Mouse (Mus musculus) neural tube, embryonic 15.5 days (tissue): ENCODE measurements around the gene Cdnf. TPM values are rescaled to one million over a fixed set of nuclear protein-coding genes. Genes with fewer than 3 reads are reported as not detected.

Experiments
- ATAC-seq: fragments of 200-750 bp; cut with Nextera tagmentation; 2 replicates; pipeline ENCODE4 v1.8.0; 2017; ENCODE audit warnings: mild to moderate bottlenecking, moderate TSS enrichment, moderate library complexity; ENCODE audit not compliant: low FRiP score
- H3K27ac ChIP-seq: fragments of 300-500 bp; sonication (generic); replicated peaks from 2 replicates; pipeline ENCODE4 v1.5.1; 2015; ENCODE audit warnings: mild to moderate bottlenecking, inconsistent platforms
- H3K27me3 ChIP-seq: fragments of 300-500 bp; sonication (generic); replicated peaks from 2 replicates; pipeline ENCODE4 v1.6.1; 2015; ENCODE audit warnings: inconsistent platforms
- H3K36me3 ChIP-seq: fragments of 300-500 bp; sonication (generic); 2 replicates; pipeline ENCODE4 v1.6.1; 2015; ENCODE audit warnings: inconsistent platforms
- H3K4me1 ChIP-seq: fragments of 300-500 bp; sonication (generic); 2 replicates; pipeline ENCODE4 v1.6.1; 2015; ENCODE audit warnings: inconsistent platforms
- H3K4me2 ChIP-seq: fragments of 300-500 bp; sonication (generic); 2 replicates; pipeline ENCODE4 v1.6.1; 2015; ENCODE audit warnings: inconsistent platforms, mild to moderate bottlenecking, moderate library complexity
- H3K4me3 ChIP-seq: fragments of 300-500 bp; sonication (generic); replicated peaks from 2 replicates; pipeline ENCODE4 v1.5.1; 2015; ENCODE audit warnings: mild to moderate bottlenecking, inconsistent platforms
- H3K9ac ChIP-seq: fragments of 300-500 bp; sonication (generic); replicated peaks from 2 replicates; pipeline ENCODE4 v1.6.1; 2015; ENCODE audit warnings: mild to moderate bottlenecking, inconsistent platforms
- H3K9me3 ChIP-seq: fragments of 300-500 bp; sonication (generic); replicated peaks from 2 replicates; pipeline ENCODE4 v1.6.1; 2016; ENCODE audit warnings: inconsistent platforms
- WGBS: fragments of 180-500 bp; shearing (Covaris S2); methylation state at CpG from one replicate; pipeline ENCODE4 v1.1.7; 2015; ENCODE audit warnings: mixed read lengths; 5-methylcytosine and 5-hydroxymethylcytosine counted together
- polyA plus RNA-seq: library from polyadenylated mRNA; unstranded; fragments of >200 nt; fragmentation: Nextera tagmentation; extraction: Ambion mirVana; gene quantifications from 2 replicates; pipeline ENCODE4 v1.2.1, GENCODE M21; 2015

Cdnf gene
- polyA plus RNA-seq, 1 experiment from 2014 or later = 0.19 TPM

DNA sequence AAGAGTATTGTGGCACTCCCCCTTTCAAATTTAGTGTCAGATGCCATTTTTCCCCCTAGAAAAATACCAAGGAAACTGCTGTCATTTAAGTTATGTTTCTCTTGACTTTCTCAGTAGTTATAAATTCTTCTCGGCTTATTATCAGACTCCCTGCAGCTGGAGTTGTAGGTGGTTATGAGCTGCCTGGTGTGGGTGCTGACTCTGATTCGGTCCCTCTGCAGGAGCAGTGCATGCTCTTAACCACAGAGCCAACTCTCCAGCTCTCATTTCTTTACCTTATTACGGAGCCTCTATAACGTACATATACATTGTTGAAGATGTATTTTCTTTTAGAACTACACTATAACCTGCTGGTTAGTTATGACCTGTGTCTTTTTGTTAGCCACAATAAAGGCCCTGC, 9.7 kb downstream of the Cdnf start:
- Histone ChIP-seq H3K4me3 (no peak overlapping the region), H3K27ac (no peak overlapping the region), H3K9ac (no peak overlapping the region), H3K4me1 (no peaks in the 10 kb centered on the region), H3K4me2 (no peak overlapping the region), H3K9me3 (no peaks in the 10 kb centered on the region), H3K36me3 (no peaks in the 10 kb centered on the region), H3K27me3 (no peaks in the 10 kb centered on the region)
- no peak for ATAC-seq
- 86% methylated on average over 4 of the region's 4 CpGs for WGBS

DNA sequence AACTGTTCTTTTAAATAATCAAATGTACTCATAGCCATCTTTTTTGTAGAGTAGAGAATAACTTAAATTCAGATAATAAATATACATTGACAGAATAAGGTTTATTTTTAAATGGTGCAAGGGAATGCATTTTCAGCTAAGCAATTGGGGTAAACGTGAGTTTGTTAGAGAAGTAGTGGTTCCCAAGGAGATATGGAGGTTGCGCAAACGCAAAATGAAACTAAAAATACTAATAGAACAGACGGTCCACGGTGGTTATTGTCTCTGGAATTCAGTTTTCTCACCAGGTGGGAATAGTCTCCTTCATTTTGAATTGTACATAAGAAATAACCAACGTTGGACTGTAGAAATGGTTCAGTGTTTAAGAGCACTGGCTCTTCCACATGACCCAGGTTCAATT, 13.5 kb downstream of the Cdnf start:
- Histone ChIP-seq H3K36me3 (no peaks in the 10 kb centered on the region), H3K27me3 (no peaks in the 10 kb centered on the region), H3K4me1 (no peaks in the 10 kb centered on the region), H3K4me2 (no peak overlapping the region), H3K9ac (no peak overlapping the region), H3K27ac (no peak overlapping the region), H3K9me3 (no peaks in the 10 kb centered on the region), H3K4me3 (no peak overlapping the region)
- no peak for ATAC-seq
- 80% methylated on average over 6 of the region's 6 CpGs for WGBS

DNA sequence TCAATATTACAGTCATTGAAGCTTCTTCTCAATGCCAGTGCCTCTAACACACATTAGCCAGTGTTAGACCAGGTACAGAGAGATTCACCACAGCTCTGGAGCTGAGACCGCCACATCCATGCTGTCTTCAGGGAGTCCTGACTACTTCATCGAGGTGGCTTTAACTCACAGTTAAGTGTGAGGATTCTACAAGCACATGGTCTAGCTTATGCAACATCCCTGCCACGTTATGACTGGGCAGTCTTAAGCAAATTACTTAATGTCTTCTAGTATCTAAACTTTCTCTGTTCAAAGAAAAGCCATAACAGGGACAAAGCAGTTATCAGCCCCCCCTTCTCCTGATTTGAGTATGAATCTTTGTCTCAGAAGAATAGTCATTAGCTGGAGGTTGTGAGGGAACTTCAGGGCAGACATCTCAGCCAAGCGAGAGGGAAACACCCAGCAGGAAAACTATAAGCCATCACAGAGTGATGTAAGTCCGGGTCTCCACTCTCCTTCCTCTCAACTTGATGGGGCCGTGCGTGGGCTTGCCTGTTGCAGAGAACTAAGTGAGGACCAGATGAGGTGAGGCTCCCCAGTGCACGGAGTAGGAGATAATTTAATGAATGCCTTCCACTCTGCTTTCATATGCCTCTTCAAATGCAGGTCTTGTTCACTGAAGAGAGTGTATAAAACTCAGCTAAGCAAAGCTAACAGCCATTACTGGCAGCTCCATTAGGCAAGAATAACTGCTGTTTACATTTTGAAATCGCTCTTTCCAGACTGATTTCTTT, 28.7 kb downstream of the Cdnf start:
- H3K36me3 ChIP-seq = no peaks in the 10 kb centered on the region
- peaks cover 6% of the 10 kb centered on the region; the same call in 1 of the 2 replicates for H3K27me3 ChIP-seq
- H3K9me3 ChIP-seq = no peaks in the 10 kb centered on the region
- 56% methylated on average over 9 of the region's 9 CpGs for WGBS
- ATAC-seq = no peak
- H3K4me2 ChIP-seq = no peak overlapping the region
- H3K9ac ChIP-seq = no peak overlapping the region
- no peak overlapping the region for H3K27ac ChIP-seq
- H3K4me3 ChIP-seq = no peak overlapping the region
- peaks cover 6% of the 10 kb centered on the region; the same call in 1 of the 2 replicates for H3K4me1 ChIP-seq

DNA sequence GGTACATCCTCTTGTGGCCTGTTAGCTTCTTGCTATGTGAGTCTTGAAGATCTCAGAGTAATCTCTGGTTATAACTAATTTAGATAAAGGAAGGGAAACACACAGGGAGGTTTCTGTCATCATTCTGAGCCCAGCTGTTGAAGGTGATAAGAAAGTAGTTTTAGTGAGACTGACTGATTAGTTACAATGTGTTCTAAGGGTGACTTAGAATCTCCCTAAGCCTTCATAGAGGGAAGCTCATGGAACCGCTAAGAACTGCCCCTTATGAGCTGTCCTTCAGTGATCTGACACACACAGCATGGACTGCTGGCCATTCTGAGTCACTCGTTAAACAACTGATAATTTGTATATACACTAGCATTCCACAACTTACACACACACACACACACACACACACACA, 33.2 kb downstream of the Cdnf start:
- Histone ChIP-seq H3K9ac (no peak overlapping the region), H3K27me3 (peaks cover 6% of the 10 kb centered on the region; the same call in 1 of the 2 replicates), H3K36me3 (no peaks in the 10 kb centered on the region), H3K4me3 (no peak overlapping the region), H3K27ac (no peak overlapping the region), H3K4me1 (peaks cover 6% of the 10 kb centered on the region; the same call in 1 of the 2 replicates), H3K9me3 (no peaks in the 10 kb centered on the region), H3K4me2 (no peak overlapping the region)
- 77% methylated on average over 2 of the region's 2 CpGs for WGBS
- no peak for ATAC-seq

DNA sequence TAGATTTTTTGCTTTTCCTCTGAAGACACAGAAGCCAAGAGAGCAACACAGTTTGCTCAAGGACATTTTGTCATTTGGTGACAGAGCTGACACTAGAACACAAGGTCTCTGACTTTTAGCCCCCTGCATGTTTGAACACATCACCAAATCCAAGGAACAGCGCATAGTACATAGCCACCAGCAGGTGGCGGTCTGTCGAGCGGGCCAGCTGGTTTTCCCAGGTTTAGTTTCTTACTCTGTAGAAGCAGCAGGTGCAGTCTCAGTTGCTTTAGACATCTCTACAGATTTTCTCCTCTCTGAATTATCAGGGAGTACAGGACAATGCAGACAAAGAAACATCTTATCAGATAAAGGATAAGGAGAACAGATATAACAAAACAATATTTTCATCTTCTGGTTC, 33.8 kb downstream of the Cdnf start:
- no peak for ATAC-seq
- peaks cover 6% of the 10 kb centered on the region; the same call in 1 of the 2 replicates for H3K27me3 ChIP-seq
- no peak overlapping the region for H3K4me2 ChIP-seq
- H3K9me3 ChIP-seq = 0 out of 2 replicates have a peak, but pooled peaks cover 3% of the 10 kb centered on the region
- H3K9ac ChIP-seq = no peak overlapping the region
- H3K4me3 ChIP-seq = no peak overlapping the region
- no peak overlapping the region for H3K27ac ChIP-seq
- peaks cover 6% of the 10 kb centered on the region; the same call in 1 of the 2 replicates for H3K4me1 ChIP-seq
- H3K36me3 ChIP-seq = no peaks in the 10 kb centered on the region
- 4% methylated on average over 4 of the region's 4 CpGs for WGBS

DNA sequence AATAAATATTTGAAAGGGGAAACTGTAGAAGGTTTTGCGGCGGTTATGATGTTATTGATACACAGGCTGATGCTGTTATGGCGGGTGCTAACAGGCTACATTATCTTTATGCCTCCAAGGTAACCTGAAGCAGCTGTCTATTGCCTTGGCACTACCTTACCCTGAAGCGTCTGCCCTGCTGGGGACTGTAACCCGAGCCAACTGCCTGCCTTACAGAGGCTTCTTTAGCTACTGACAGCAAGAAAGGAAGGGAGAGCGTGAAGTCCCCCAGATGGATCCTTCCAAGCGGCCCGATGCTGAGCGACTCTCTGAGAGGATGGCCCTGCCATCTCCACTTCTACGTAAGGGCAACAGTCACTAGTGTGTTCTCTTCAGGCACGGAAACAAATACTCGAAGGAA, 57.4 kb downstream of the Cdnf start, which contains the start of gene Fam107b:
Gene Fam107b (plus strand): TSS at position 303 of the 400 bp plus-strand sequence.
- H3K27ac ChIP-seq = no peak within 1 kb of the TSS
- WGBS = 72% methylated on average over 12 of the region's 12 CpGs
- H3K9ac ChIP-seq = no peak within 1 kb of the TSS
- no peaks in the 10 kb centered on the region for H3K4me1 ChIP-seq
- H3K4me3 ChIP-seq = no peak within 1 kb of the TSS
- no peaks in the 10 kb centered on the region for H3K27me3 ChIP-seq
- no peak for ATAC-seq
- H3K36me3 ChIP-seq = no peaks in the 10 kb centered on the region
- no peak within 1 kb of the TSS for H3K4me2 ChIP-seq
- H3K9me3 ChIP-seq = no peaks in the 10 kb centered on the region

DNA sequence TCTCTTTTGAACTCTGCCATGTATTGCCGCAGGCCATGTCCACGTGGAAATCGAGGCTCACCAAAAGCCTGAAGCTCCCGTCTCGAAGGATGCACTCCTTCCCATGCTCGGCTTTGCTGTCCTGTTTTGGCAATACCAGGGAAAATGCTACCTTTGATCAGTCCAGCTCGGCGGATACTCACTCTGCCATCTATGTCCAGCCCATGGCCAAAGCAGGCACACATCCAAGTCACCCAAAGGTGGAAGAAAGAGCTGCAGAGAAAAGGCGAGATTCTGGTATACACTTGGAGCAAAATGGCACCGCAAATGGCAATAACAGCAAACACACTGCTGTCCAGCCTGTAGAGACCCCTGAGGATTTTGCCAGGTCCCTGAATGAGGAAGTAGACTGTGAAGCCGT, 57.8 kb downstream of the Cdnf start:
- no peaks in the 10 kb centered on the region for H3K9me3 ChIP-seq
- H3K36me3 ChIP-seq = no peaks in the 10 kb centered on the region
- no peaks in the 10 kb centered on the region for H3K27me3 ChIP-seq
- ATAC-seq = no peak
- no peak overlapping the region for H3K27ac ChIP-seq
- H3K9ac ChIP-seq = no peak overlapping the region
- no peaks in the 10 kb centered on the region for H3K4me1 ChIP-seq
- WGBS = 89% methylated on average over 11 of the region's 11 CpGs
- no peak overlapping the region for H3K4me2 ChIP-seq
- H3K4me3 ChIP-seq = no peak overlapping the region

DNA sequence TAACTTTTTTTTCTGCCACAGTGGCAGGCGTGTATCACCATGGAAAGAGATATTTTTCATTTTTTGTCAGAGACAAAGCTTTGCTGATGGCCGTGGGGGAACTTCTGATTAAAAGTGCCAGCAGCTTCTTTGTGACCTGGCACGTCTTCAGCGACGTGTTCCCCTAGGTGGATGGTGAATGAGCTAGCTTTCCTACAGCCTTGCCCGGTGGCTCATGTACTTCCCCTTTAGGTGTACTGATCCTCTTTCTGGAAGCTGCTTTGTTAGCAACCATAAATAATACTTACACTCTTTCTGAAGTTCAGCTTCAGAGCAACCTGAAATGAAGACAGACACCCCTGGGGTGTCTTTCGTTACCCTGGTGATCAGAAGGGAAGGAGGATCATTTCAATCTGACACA, 61.1 kb downstream of the Cdnf start:
- Histone ChIP-seq H3K4me2 (no peak overlapping the region), H3K9me3 (no peaks in the 10 kb centered on the region), H3K27me3 (no peaks in the 10 kb centered on the region), H3K4me1 (no peaks in the 10 kb centered on the region), H3K4me3 (no peak overlapping the region), H3K36me3 (no peaks in the 10 kb centered on the region), H3K27ac (no peak overlapping the region), H3K9ac (no peak overlapping the region)
- no peak for ATAC-seq
- 79% methylated on average over 7 of the region's 7 CpGs for WGBS

DNA sequence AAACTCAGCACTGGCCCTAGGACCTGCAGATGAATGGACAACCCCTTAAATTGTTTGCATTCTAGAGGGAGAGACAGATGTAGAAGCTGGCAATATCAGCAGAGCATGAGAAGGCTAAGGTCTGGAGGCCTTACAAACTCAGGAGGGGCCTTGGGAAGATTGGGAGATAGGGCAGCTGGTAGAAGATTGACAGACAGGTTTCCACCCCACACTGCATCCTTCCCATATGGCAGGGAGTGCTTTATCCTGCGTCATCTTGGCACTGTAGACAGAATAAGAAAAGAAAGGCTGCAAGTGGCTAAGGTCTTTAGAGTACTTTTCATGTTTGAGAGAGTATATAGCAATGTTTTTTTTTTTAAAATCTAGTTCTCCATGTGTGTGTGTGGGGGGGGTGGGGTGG, 62.3 kb downstream of the Cdnf start:
- no peaks in the 10 kb centered on the region for H3K4me1 ChIP-seq
- 88% methylated on average over 1 of the region's 1 CpGs for WGBS
- H3K27me3 ChIP-seq = no peaks in the 10 kb centered on the region
- H3K4me2 ChIP-seq = no peak overlapping the region
- no peak overlapping the region for H3K27ac ChIP-seq
- no peaks in the 10 kb centered on the region for H3K9me3 ChIP-seq
- H3K4me3 ChIP-seq = no peak overlapping the region
- no peak for ATAC-seq
- H3K9ac ChIP-seq = no peak overlapping the region
- H3K36me3 ChIP-seq = no peaks in the 10 kb centered on the region

Other genes starting within 250 kb of the Cdnf start
- gene Nmt2, start 228.8 kb upstream of the Cdnf start, polyA plus RNA-seq = 88.6 and 106 TPM in 2 replicates
- gene Rpp38, start 180.4 kb upstream of the Cdnf start, polyA plus RNA-seq = 11.6 and 14.1 TPM in 2 replicates
- gene Acbd7, start 176.9 kb upstream of the Cdnf start, polyA plus RNA-seq = 4.3 and 5.2 TPM in 2 replicates
- gene Olah, start 115.8 kb upstream of the Cdnf start, polyA plus RNA-seq = not detected in 2 replicates
- gene Meig1, start 90.4 kb upstream of the Cdnf start, polyA plus RNA-seq = 3.8 and 4.7 TPM in 2 replicates
- 6.7 and 7.7 TPM in 2 replicates for gene Dclre1c, start 88.9 kb upstream of the Cdnf start, polyA plus RNA-seq
- 6.7 and 8.2 TPM in 2 replicates for gene Suv39h2, start 38.0 kb upstream of the Cdnf start, polyA plus RNA-seq
- 6.6 and 6.9 TPM in 2 replicates for gene Gm45902, start 240 bp upstream of the Cdnf start, polyA plus RNA-seq
- 58.0 and 75.0 TPM in 2 replicates for gene Hspa14, start 216 bp upstream of the Cdnf start, polyA plus RNA-seq
- 22.4 and 35.5 TPM in 2 replicates for gene Fam107b, start 57.5 kb downstream of the Cdnf start, polyA plus RNA-seq